Mouse (Mus musculus): ENCODE data around the gene Fam171a2. TPM values are rescaled to one million over a fixed set of nuclear protein-coding genes. Genes with fewer than 3 reads are reported as not detected.
A peak's percentile ranks its signal among the peaks of the same experiment; 100 is the strongest.

Fam171a2 gene
- 0.42 and 0.79 TPM in 2 replicates for polyA plus RNA-seq (2015; fragmentation: Nextera tagmentation; extraction: Ambion mirVana)

GRCm38 (mm10) chr11:102447497-102447896 is at the start of gene Fam171a2:
Fam171a2 (minus strand) TSS chr11:102447682.
- peak; percentile 71 for DNase-seq (ENCODE audit: low spot score)

GRCm38 (mm10) chr11:102496732-102497131 is 49.2 kb upstream of the Fam171a2 start:
- no peak for DNase-seq (ENCODE audit: low spot score)

- no peak for DNase-seq (ENCODE audit: low spot score)
Measured at GRCm38 (mm10) chr11:102496206-102496605, 48.7 kb upstream of the Fam171a2 start.

- no peak for DNase-seq (ENCODE audit: low spot score)
Measured at GRCm38 (mm10) chr11:102495742-102496141, 48.3 kb upstream of the Fam171a2 start.

- no peak for DNase-seq (ENCODE audit: low spot score)
Measured at GRCm38 (mm10) chr11:102495114-102495513, 47.6 kb upstream of the Fam171a2 start.

GRCm38 (mm10) chr11:102494063-102494650 is 46.7 kb upstream of the Fam171a2 start:
- DNase-seq (ENCODE audit: low spot score) = no peak

GRCm38 (mm10) chr11:102493241-102493640 is 45.8 kb upstream of the Fam171a2 start:
- DNase-seq (ENCODE audit: low spot score) = no peak

GRCm38 (mm10) chr11:102487901-102488300 is 40.4 kb upstream of the Fam171a2 start:
- DNase-seq (ENCODE audit: low spot score) = no peak

- peak; percentile 62 for DNase-seq (ENCODE audit: low spot score)
Measured at GRCm38 (mm10) chr11:102486733-102487386, 39.4 kb upstream of the Fam171a2 start.

GRCm38 (mm10) chr11:102481779-102482178 is 34.3 kb upstream of the Fam171a2 start:
- no peak for DNase-seq (ENCODE audit: low spot score)

GRCm38 (mm10) chr11:102480897-102481296 is 33.4 kb upstream of the Fam171a2 start:
- DNase-seq (ENCODE audit: low spot score) = no peak

GRCm38 (mm10) chr11:102480111-102480510 is 32.6 kb upstream of the Fam171a2 start:
- DNase-seq (ENCODE audit: low spot score) = no peak

GRCm38 (mm10) chr11:102479581-102479980 is 32.1 kb upstream of the Fam171a2 start:
- no peak for DNase-seq (ENCODE audit: low spot score)

GRCm38 (mm10) chr11:102478671-102479070 is 31.2 kb upstream of the Fam171a2 start:
- DNase-seq (ENCODE audit: low spot score) = no peak

GRCm38 (mm10) chr11:102475027-102475426 is 27.5 kb upstream of the Fam171a2 start:
- no peak for DNase-seq (ENCODE audit: low spot score)

GRCm38 (mm10) chr11:102469648-102470357 is 22.3 kb upstream of the Fam171a2 start, which contains the start of gene Itga2b:
Itga2b (minus strand) TSS chr11:102470122.
- DNase-seq (ENCODE audit: low spot score) = no peak

- peak; percentile 92 for DNase-seq (ENCODE audit: low spot score)
Measured at GRCm38 (mm10) chr11:102467041-102467631, 19.7 kb upstream of the Fam171a2 start.

GRCm38 (mm10) chr11:102465713-102466436 is 18.4 kb upstream of the Fam171a2 start:
- no peak for DNase-seq (ENCODE audit: low spot score)

GRCm38 (mm10) chr11:102464901-102465300 is 17.4 kb upstream of the Fam171a2 start:
- no peak for DNase-seq (ENCODE audit: low spot score)

GRCm38 (mm10) chr11:102461764-102462163 is 14.3 kb upstream of the Fam171a2 start:
- DNase-seq (ENCODE audit: low spot score) = no peak

GRCm38 (mm10) chr11:102460541-102460940 is 13.1 kb upstream of the Fam171a2 start:
- no peak for DNase-seq (ENCODE audit: low spot score)

Measured in thymus, postnatal 0 days (tissue).